ENCODE assay signal across 9 mouse cellular contexts in genomic region chr9:90076849-90077461, GRCm38 (mm10). TPM values are rescaled to one million over a fixed set of nuclear protein-coding genes. Genes with fewer than 3 reads are reported as not detected.
A peak's percentile ranks its signal among the peaks of the same experiment; 100 is the strongest.
DNase-seq lines count a peak whose midpoint lies in the region; ATAC-seq lines count a peak whose summit lies in the region.
"Had no signal": no experiment of that assay in that cellular context is flagged by ENCODE, and none has a peak within 500 bp of the region (broad histone marks: within the 10 kb centered on the region; RNA-seq: fewer than 3 reads in every experiment).

No protein-coding gene starts in this region.

- H3K4me2 ChIP-seq in stomach, embryonic 16.5 days (ENCODE audit: low read depth, low read length), result no peak overlapping the region

- H3K4me3 ChIP-seq in limb, embryonic 10.5 days, result no peak overlapping the region
- H3K4me3 ChIP-seq in stomach, embryonic 16.5 days (replicated peaks; ENCODE audit: low read length), result no peak overlapping the region

- H3K9me3 ChIP-seq in limb, embryonic 10.5 days (replicated peaks), result no peaks in the 10 kb centered on the region
- H3K9me3 ChIP-seq in stomach, embryonic 16.5 days (replicated peaks; ENCODE audit: control insufficient read depth, low read length), result no peaks in the 10 kb centered on the region

- H3K27ac ChIP-seq in limb, embryonic 10.5 days, result no peak overlapping the region
- no peak overlapping the region for H3K27ac ChIP-seq in stomach, embryonic 16.5 days (ENCODE audit: low read length)
- H3K27ac ChIP-seq: macrophage had no signal

- H3K9ac ChIP-seq in stomach, embryonic 16.5 days (ENCODE audit: low read length), result no peak overlapping the region

- no peaks in the 10 kb centered on the region for H3K4me1 ChIP-seq in limb, embryonic 10.5 days
- H3K4me1 ChIP-seq in stomach, embryonic 16.5 days (ENCODE audit: control insufficient read depth, insufficient read depth, low read length), result no peaks in the 10 kb centered on the region

- DNase-seq in cerebellum, adult 11 months, result peak; percentile 37
- DNase-seq in cerebellum, adult 9-10 months, result peak; percentile 54
- DNase-seq in frontal cortex, postnatal 36 days (ENCODE audit: low spot score in 2 of 2), result peak; percentile 36 to 69
- peak; percentile 82 for DNase-seq in kidney, adult 18-20 months
- DNase-seq in limb, embryonic 10.5 days (ENCODE audit: low spot score), result peak; percentile 77
- DNase-seq in naive thymus-derived CD4-positive, alpha-beta T cell, adult 2 months (ENCODE audit: low read depth), result peak; percentile 54

- H3K27me3 ChIP-seq in limb, embryonic 10.5 days (ENCODE audit: low read depth, poor library complexity, severe bottlenecking), result no peaks in the 10 kb centered on the region
- H3K27me3 ChIP-seq in stomach, embryonic 16.5 days (ENCODE audit: control insufficient read depth, insufficient read depth, low read length), result no peaks in the 10 kb centered on the region

- WGBS in limb, embryonic 10.5 days, result 55% methylated on average over 8 of the region's 8 CpGs
- WGBS in stomach, embryonic 16.5 days, result 57% methylated on average over 8 of the region's 8 CpGs

- ATAC-seq in cerebellum, adult (ENCODE audit: insufficient number of reproducible peaks, low FRiP score, low TSS enrichment), result no peak
- ATAC-seq in stomach, embryonic 16.5 days (ENCODE audit: insufficient read depth, low FRiP score), result peak; percentile 29; the same call in 1 of the 2 replicates

- no peaks in the 10 kb centered on the region for H3K36me3 ChIP-seq in limb, embryonic 10.5 days
- H3K36me3 ChIP-seq in stomach, embryonic 16.5 days (ENCODE audit: control insufficient read depth, insufficient read depth, low read length), result no peaks in the 10 kb centered on the region

RNA-seq across cellular contexts. Expression of gene Ctsh, which starts 23.0 kb away (rescaled TPM):
- polyA plus RNA-seq in limb, embryonic 10.5 days (2016; fragmentation: Nextera tagmentation; extraction: Ambion mirVana), result 7.5 and 12.1 TPM in 2 replicates
- polyA plus RNA-seq in stomach, embryonic 16.5 days (2015; fragmentation: Nextera tagmentation; extraction: Ambion mirVana), result 100 and 121 TPM in 2 replicates

RNA-seq across cellular contexts. Expression of gene Morf4l1, which starts 37.6 kb away (rescaled TPM):
- 432 and 482 TPM in 2 replicates for polyA plus RNA-seq in limb, embryonic 10.5 days (2016; fragmentation: Nextera tagmentation; extraction: Ambion mirVana)
- polyA plus RNA-seq in stomach, embryonic 16.5 days (2015; fragmentation: Nextera tagmentation; extraction: Ambion mirVana), result 383 and 405 TPM in 2 replicates
